Mouse (Mus musculus) spleen, embryonic (tissue): ENCODE data around the gene Plxnb1.
"Not testable (repeated sequence)": the region's sequence is repeated elsewhere in the genome, so short reads cannot be mapped to it uniquely, and the experiment has no call there.

Experiments used
- CTCF ChIA-PET: fragments of 350-600 bp; sonication (Branson Sonifier 250); formaldehyde crosslinking; loops from one replicate; lab custom pipeline; 2022; lab: Charles Lee

The Plxnb1 gene

DNA sequence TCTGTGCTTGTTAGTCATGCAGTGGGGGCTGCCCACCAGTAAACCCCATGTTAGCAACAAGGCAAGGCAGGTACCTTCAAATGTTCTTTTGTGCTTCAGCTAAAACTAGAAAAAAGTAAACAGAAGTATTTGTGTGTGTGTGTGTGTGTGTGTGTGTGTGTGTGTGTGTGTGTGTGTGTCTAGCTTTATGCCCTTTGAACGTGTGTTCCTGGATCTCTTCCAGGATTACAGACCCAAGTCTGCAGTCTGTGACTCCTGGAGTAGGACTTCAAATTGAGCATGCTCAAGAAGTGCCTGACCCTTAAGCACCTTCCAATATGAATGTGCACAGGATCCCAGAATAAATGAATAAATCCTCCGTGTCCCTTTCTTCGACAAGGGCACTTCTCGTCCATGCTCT lies 31.9 kb downstream of the Plxnb1 start:
- CTCF ChIA-PET = interaction anchor here (0.7 kb wide), 1 partner anchor 20 kb away, joined by 3 read pairs; no protein-coding TSS in a partner anchor

DNA sequence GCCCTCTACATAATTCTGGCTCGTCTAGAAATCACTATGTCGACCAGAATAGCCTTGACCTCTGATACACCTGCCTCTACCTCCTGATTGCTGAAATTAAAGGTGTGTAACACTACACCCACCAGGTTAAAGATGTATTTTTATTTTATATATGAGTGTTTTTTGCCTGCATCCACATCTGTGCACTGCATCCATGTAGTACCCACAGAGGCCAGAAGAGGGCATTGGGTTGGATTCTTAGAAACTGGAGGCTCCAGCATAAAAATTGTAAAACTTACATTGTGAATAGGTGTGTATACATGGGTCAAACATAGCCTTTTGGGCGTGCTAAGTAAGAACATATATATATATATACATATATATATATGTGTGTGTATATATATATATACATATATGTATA lies 33.0 kb downstream of the Plxnb1 start:
- CTCF ChIA-PET = interaction anchor here (0.6 to 0.7 kb wide), 2 partner anchors 45 to 198 kb away, joined by 3 read pairs; no protein-coding TSS in a partner anchor

DNA sequence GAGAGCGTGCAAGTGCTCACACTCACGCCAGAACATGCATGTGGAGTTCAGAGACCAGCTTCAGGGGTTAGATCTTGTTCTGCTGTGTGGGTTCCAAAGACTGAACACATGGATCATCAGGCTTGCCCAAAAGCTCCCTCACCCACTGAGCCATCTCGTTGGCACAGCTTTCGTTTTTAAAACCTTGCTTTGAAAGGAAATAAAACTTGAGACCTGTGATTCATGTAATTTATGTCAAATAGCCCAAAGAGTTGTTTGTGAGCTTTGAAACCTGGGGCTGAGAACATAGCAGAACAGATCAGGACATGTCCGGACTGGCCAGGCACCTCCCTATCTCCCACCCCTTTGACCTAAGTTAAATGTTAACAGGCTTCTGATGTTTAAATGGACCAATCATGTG lies 34.9 kb downstream of the Plxnb1 start:
- CTCF ChIA-PET = no interaction called here

DNA sequence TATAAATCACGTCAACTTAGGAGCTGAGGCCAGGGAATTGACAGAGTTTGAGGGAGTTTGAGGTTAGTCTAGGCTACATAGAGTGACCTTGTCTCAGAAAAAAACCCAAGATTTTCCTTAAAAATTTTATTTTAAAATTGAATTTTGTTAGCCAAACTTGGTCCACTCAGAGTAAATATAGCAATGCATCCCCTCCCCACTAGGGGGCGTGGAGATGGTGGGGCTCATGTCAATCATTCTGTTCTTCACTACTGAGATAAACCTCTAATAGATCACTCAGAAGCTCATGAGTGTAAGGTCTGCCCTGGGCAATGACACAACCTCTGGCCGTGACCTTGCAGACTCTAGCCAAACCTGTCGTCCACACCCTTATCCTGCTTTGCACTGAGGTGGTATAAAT lies 45.2 kb downstream of the Plxnb1 start:
- CTCF ChIA-PET = not testable (repeated sequence)

DNA sequence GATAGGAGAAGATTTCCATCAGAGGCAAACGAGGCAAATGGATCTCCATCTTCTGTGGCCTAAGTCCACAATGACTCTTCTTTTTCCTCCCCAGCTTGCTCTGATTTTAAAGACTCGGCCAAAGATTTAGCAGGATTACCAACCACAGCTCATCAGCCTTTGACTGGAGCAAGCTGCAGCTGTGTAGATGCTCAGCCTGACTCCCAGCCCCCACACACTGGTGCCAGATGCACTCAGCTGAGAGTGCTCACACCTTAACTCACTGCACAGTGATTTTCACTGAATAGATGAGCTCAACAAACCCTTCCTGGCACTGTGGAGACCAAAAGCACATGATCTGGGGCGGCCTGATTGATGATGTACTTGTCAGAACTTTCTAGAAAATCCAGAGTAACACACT lies 66.8 kb downstream of the Plxnb1 start, which contains the start of gene Fbxw21:
Gene Fbxw21, minus strand, starts transcription at position 101 of the 400 bp plus-strand sequence.
- CTCF ChIA-PET = no interaction called here

DNA sequence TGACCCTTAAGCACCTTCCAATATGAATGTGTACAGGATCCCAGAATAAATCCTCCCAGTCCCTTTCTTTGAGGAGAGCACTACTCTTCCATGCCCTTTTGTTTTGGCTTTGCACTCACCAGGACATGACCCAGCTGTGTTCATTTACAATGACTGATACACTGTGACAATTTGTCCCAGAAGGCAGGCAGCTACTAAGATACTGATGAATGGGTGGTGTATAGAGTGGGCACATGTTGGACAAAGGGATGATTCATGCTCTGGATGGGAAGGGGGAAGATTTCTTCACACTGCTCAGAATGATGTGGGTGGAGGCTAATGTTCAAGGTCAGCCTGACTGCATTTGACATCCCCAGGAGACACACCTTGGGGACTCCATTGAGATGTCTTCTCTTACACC lies 72.1 kb downstream of the Plxnb1 start:
- CTCF ChIA-PET = no interaction called here
